Mouse (Mus musculus) retina, embryonic 14.5 days (tissue): ENCODE data around the gene Gucd1.
A peak's percentile ranks its signal among the peaks of the same experiment; 100 is the strongest.

Experiments
- DNase-seq: peaks from one replicate; pipeline ENCODE4 v3.0.0-alpha.2; 2015; ENCODE audit warnings: low spot score

The Gucd1 gene

GRCm38 (mm10) chr10:75318206-75318605 is 199.6 kb downstream of the Gucd1 start:
- no peak for DNase-seq

GRCm38 (mm10) chr10:75316908-75317761 is 200.6 kb downstream of the Gucd1 start:
- peak; percentile 79 for DNase-seq

GRCm38 (mm10) chr10:75316872-75316907 is 201.1 kb downstream of the Gucd1 start, which contains the start of gene Adora2a:
TSS of gene Adora2a (plus strand) at chr10:75316877.
- DNase-seq, result no peak

GRCm38 (mm10) chr10:75316472-75316871 is 201.3 kb downstream of the Gucd1 start:
- DNase-seq, result peak; percentile 28

GRCm38 (mm10) chr10:75315756-75316155 is 202.0 kb downstream of the Gucd1 start:
- no peak for DNase-seq

GRCm38 (mm10) chr10:75314190-75314980 is 203.4 kb downstream of the Gucd1 start:
- no peak for DNase-seq

- no peak for DNase-seq
Measured at GRCm38 (mm10) chr10:75312361-75312760, 205.4 kb downstream of the Gucd1 start.

GRCm38 (mm10) chr10:75307130-75307529 is 210.6 kb downstream of the Gucd1 start:
- no peak for DNase-seq

- DNase-seq, result no peak
Measured at GRCm38 (mm10) chr10:75304413-75304812, 213.4 kb downstream of the Gucd1 start.

GRCm38 (mm10) chr10:75304049-75304405 is 213.7 kb downstream of the Gucd1 start:
- DNase-seq, result no peak

GRCm38 (mm10) chr10:75303324-75304048 is 214.3 kb downstream of the Gucd1 start:
- no peak for DNase-seq

- no peak for DNase-seq
Measured at GRCm38 (mm10) chr10:75302536-75302935, 215.2 kb downstream of the Gucd1 start.

GRCm38 (mm10) chr10:75301937-75302336 is 215.8 kb downstream of the Gucd1 start:
- no peak for DNase-seq

GRCm38 (mm10) chr10:75301195-75301806 is 216.5 kb downstream of the Gucd1 start:
- no peak for DNase-seq
